ENCODE assay signal across 1 mouse cellular context in the genomic region with DNA sequence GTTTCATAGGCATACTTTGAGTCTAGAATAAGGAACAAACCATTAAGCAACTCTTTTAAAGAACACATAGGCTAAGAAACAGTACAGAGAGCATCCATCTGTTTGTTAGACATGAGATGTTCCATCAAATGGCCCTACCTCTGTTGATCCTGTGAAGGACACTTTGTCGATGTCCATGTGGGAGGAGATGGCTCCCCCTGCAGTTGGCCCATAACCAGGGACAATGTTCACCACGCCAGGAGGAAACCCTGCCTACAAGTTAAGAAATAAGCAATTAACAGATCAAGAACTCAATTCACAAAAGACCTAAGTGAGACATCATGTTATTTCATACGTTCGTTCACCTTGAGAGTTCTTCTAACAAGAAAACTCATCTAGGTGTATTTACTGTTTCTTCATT.
TF ChIP-seq lines count a peak whose summit lies in the region.

No protein-coding gene starts in this region.

TF ChIP-seq in CH12.LX, 34 proteins besides CTCF, POLR2A, EP300 and RAD21:
- TF ChIP-seq POLR2AphosphoS2 (IDR thresholded peaks at IDR 0.05; ENCODE audit: low read depth, low read length), result no peak
- TF ChIP-seq SMC3 (IDR thresholded peaks at IDR 0.05; ENCODE audit: low read depth, low read length), result no peak; the same call in 1 of the 2 replicates
- no peak for TF ChIP-seq ZKSCAN1 (IDR thresholded peaks at IDR 0.05; ENCODE audit: borderline replicate concordance, low read depth, low read length)
- TF ChIP-seq RCOR1 (conservative IDR thresholded peaks at IDR 0.05; ENCODE audit: low read depth, low read length), result no peak
- no peak for TF ChIP-seq ZNF384 (IDR thresholded peaks at IDR 0.05; ENCODE audit: low read depth, low read length)
- TF ChIP-seq CHD2 (IDR thresholded peaks at IDR 0.05; ENCODE audit: low read length), result no peak
- no peak for TF ChIP-seq USF1 (IDR thresholded peaks at IDR 0.05; ENCODE audit: low read depth, low read length)
- TF ChIP-seq PAX5 (IDR thresholded peaks at IDR 0.05; ENCODE audit: low read length), result no peak
- no peak for TF ChIP-seq GABPA (IDR thresholded peaks at IDR 0.05; ENCODE audit: insufficient replicate concordance, low read depth, low read length)
- no peak for TF ChIP-seq NELFE (IDR thresholded peaks at IDR 0.05; ENCODE audit: low read depth, low read length)
- no peak for TF ChIP-seq ETS1 (conservative IDR thresholded peaks at IDR 0.05; ENCODE audit: low read depth, low read length)
- no peak for TF ChIP-seq MEF2A (IDR thresholded peaks at IDR 0.05; ENCODE audit: borderline replicate concordance, low read depth, low read length)
- no peak for TF ChIP-seq CHD1 (IDR thresholded peaks at IDR 0.05; ENCODE audit: low read depth, low read length)
TF ChIP-seq in CH12.LX: peak in this region for 0.
